Mouse (Mus musculus) heart, embryonic 16.5 days (tissue): ENCODE data around the gene Llgl2. TPM values are rescaled to one million over a fixed set of nuclear protein-coding genes. Genes with fewer than 3 reads are reported as not detected.

Source experiments
- ATAC-seq: fragments of 200-750 bp; cut with Nextera tagmentation; replicated peaks from 2 replicates; pipeline ENCODE4 v1.8.0; 2017; ENCODE audit warnings: moderate number of reproducible peaks; ENCODE audit not compliant: insufficient read depth, low FRiP score; ENCODE audit errors: extremely low read depth
- H3K27ac ChIP-seq: fragments of 300-500 bp; sonication (generic); 2 replicates; pipeline ENCODE4 v1.5.1; 2014; ENCODE audit warnings: mild to moderate bottlenecking, low read length, control low read depth, moderate library complexity
- H3K27me3 ChIP-seq: fragments of 300-500 bp; sonication (generic); 2 replicates; pipeline ENCODE4 v1.6.1; 2014; ENCODE audit warnings: low read length, mixed read lengths; ENCODE audit not compliant: control insufficient read depth, insufficient read depth
- H3K36me3 ChIP-seq: fragments of 300-500 bp; sonication (generic); 2 replicates; pipeline ENCODE4 v1.6.1; 2014; ENCODE audit not compliant: control insufficient read depth, insufficient read depth
- H3K4me1 ChIP-seq: fragments of 300-500 bp; sonication (generic); 2 replicates; pipeline ENCODE4 v1.6.1; 2014; ENCODE audit warnings: low read length, mixed read lengths; ENCODE audit not compliant: control insufficient read depth, insufficient read depth
- H3K4me2 ChIP-seq: fragments of 300-500 bp; sonication (generic); 2 replicates; pipeline ENCODE4 v1.6.1; 2014; ENCODE audit warnings: low read depth, mild to moderate bottlenecking, control low read depth, low read length
- H3K4me3 ChIP-seq: fragments of 300-500 bp; sonication (generic); 2 replicates; pipeline ENCODE4 v1.5.1; 2014; ENCODE audit warnings: mild to moderate bottlenecking, control low read depth, low read length
- H3K9ac ChIP-seq: fragments of 300-500 bp; sonication (generic); 2 replicates; pipeline ENCODE4 v1.6.1; 2014; ENCODE audit warnings: low read length, control low read depth
- H3K9me3 ChIP-seq: fragments of 300-500 bp; sonication (generic); replicated peaks from 2 replicates; pipeline ENCODE4 v1.6.1; 2016; ENCODE audit warnings: low read length; ENCODE audit not compliant: control insufficient read depth
- WGBS: fragments of 180-500 bp; shearing (Covaris S2); extraction: QIAGEN DNeasy Blood & Tissue Kit; methylation state at CpG from one replicate; pipeline ENCODE4 v1.1.7; 2014; 5-methylcytosine and 5-hydroxymethylcytosine counted together
- polyA plus RNA-seq: library from polyadenylated mRNA; unstranded; fragments of >200 nt; fragmentation: Nextera tagmentation; extraction: Ambion mirVana; gene quantifications from 2 replicates; pipeline ENCODE4 v1.2.1, GENCODE M21; 2015

The Llgl2 gene
- polyA plus RNA-seq, 1 experiment from 2014 or later: 17.7 TPM

GRCm38 (mm10) chr11:115837606-115838345 is 13.9 kb downstream of the Llgl2 start:
- Histone ChIP-seq H3K9me3 (no peaks in the 10 kb centered on the region), H3K27ac (peak overlapping the region; percentile 15; the same call in 1 of the 2 replicates), H3K27me3 (no peaks in the 10 kb centered on the region), H3K9ac (no peak overlapping the region), H3K4me3 (no peak overlapping the region), H3K36me3 (no peaks in the 10 kb centered on the region), H3K4me1 (peaks cover 61% of the 10 kb centered on the region), H3K4me2 (no peak overlapping the region)
- ATAC-seq: no peak
- WGBS: 86% methylated on average over 22 of the region's 22 CpGs

DNA sequence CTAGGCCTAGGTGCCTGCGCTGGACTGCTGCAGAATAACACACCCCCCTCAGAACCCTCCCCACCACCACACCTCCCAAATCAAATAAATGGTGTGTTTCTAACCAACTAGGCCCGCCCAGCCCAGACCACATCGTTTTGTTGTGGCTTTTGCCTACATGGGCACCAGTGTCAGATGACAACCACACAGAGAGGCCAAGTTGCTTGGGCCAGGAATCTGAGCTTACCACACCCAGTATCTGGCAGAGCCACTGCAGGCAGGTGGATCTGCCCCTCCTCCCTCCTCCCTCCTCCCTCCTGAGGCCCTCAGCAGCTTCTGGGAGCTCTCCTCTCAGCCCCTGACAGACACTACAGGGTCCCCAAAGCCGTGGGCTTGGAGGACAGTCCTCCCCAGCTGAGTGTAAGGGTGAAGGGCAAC is 15.1 kb downstream of the Llgl2 start:
- H3K27me3 ChIP-seq: no peaks in the 10 kb centered on the region
- no peaks in the 10 kb centered on the region for H3K36me3 ChIP-seq
- no peak overlapping the region for H3K4me3 ChIP-seq
- H3K4me1 ChIP-seq: peaks cover 58% of the 10 kb centered on the region
- no peak overlapping the region for H3K4me2 ChIP-seq
- H3K9ac ChIP-seq: no peak overlapping the region; the same call in 1 of the 2 replicates
- WGBS: 36% methylated on average over 4 of the region's 4 CpGs
- no peaks in the 10 kb centered on the region for H3K9me3 ChIP-seq
- no peak for ATAC-seq
- peak overlapping the region; percentile 58 for H3K27ac ChIP-seq

DNA sequence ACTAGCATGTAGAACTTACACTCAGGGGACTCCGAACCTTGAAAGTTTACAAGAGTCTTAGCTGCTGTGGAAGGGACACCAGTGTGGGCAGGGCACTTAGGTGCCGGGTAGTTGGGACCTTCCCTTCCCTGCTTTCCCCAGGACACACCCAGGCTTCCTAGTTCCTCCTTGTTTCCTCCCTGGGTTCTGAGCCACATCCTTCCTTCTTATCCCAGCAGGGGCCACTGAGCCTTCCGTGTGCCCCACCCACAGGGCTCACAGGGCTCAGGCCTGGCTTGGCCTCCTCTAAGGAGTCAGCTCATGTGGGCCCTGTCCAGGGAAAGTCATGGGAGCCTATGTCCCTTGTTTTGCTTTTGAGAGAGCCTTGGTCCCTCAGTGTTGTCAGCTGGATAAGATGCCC is 15.9 kb downstream of the Llgl2 start:
- 59% methylated on average over 3 of the region's 3 CpGs for WGBS
- Histone ChIP-seq H3K9me3 (no peaks in the 10 kb centered on the region), H3K9ac (peak overlapping the region; percentile 36; the same call in 1 of the 2 replicates), H3K4me2 (no peak overlapping the region), H3K4me1 (peaks cover 58% of the 10 kb centered on the region), H3K27me3 (no peaks in the 10 kb centered on the region), H3K36me3 (no peaks in the 10 kb centered on the region; the same call in 1 of the 2 replicates), H3K4me3 (no peak overlapping the region), H3K27ac (peak overlapping the region; percentile 58)
- no peak for ATAC-seq

- H3K27me3 ChIP-seq: no peaks in the 10 kb centered on the region
- peaks cover 58% of the 10 kb centered on the region for H3K4me1 ChIP-seq
- H3K4me3 ChIP-seq: no peak overlapping the region
- 83% methylated on average over 6 of the region's 6 CpGs for WGBS
- H3K4me2 ChIP-seq: no peak overlapping the region
- H3K36me3 ChIP-seq: peaks cover 10% of the 10 kb centered on the region
- H3K27ac ChIP-seq: peak overlapping the region; percentile 94
- no peaks in the 10 kb centered on the region; the same call in 1 of the 2 replicates for H3K9me3 ChIP-seq
- no peak overlapping the region for H3K9ac ChIP-seq
- no peak for ATAC-seq
Measured at GRCm38 (mm10) chr11:115841044-115841443, 17.2 kb downstream of the Llgl2 start.

DNA sequence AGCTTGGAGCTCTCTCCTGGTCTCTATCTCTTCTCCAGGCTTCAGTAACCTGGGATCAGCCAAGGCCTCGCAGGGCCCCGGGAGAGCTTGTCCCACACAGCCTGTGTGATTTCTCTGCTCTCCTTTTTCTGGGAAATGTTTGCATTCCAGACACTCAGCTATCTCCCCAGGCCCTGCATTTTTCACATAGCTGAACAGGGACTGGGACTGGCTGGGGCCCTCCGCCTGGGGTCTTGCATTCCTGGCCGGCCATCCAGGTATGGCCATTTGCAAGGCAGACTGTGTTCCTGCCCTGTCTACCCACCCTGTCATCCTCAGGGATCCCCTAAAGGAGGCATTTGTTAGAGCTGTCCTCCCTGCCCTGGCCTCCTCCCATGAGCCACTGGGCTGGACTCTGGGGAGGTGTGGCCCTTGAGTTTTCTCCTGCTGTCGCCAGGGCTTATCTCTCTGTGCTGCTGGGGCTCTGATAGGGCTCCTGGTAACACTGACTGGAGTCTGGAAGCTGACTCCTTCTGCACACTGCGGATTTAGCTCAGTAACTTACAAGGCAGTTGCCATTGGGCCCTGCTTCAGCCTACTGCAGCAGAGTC is 18.2 kb downstream of the Llgl2 start:
- Histone ChIP-seq H3K9ac (peak overlapping the region; percentile 35; the same call in 1 of the 2 replicates), H3K27me3 (no peaks in the 10 kb centered on the region), H3K9me3 (no peaks in the 10 kb centered on the region; the same call in 1 of the 2 replicates), H3K4me1 (peaks cover 54% of the 10 kb centered on the region), H3K4me3 (no peak overlapping the region), H3K4me2 (peak overlapping the region; percentile 27), H3K27ac (peak overlapping the region; percentile 94), H3K36me3 (peaks cover 12% of the 10 kb centered on the region)
- peak; percentile 87 for ATAC-seq
- WGBS: 10% methylated on average over 6 of the region's 6 CpGs

DNA sequence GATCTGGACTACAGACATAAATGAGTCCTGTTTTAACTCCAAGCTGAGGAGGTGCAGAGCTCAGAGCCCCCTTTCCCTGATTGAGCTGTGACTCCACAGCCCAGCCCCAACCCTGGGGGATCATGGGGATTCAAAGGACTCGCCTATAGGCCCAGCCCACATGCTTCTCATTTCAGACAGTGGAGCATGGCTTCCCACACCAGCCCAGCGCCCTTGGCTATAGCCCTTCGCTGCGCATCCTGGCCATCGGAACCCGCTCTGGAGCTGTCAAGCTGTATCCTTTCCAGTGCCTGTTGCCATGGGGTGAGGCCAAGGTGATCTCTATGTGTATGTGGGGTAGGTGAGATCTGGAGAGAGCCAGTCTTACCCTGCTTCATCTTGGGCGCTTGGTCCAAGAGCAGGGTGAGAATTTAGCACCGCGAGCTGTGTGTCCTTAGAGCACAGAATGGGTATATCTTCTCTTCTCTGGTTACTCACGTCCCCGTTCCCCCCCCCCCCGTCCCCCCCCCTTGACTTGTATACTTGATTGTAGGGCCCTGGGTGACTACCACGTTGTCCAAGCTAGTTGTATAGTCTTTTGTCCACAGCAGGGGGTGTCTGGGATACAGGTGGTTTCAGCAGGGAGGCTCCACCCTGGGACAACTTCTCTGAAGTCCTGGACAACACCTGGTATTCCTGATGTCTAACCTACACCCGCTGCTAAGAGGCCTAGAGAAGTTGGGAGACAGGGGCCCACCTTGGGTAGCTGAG is 19.5 kb downstream of the Llgl2 start:
- Histone ChIP-seq H3K9ac (peak overlapping the region; percentile 33; the same call in 1 of the 2 replicates), H3K36me3 (peaks cover 16% of the 10 kb centered on the region), H3K27me3 (no peaks in the 10 kb centered on the region), H3K4me3 (no peak overlapping the region), H3K27ac (peak overlapping the region; percentile 94), H3K9me3 (no peaks in the 10 kb centered on the region; the same call in 1 of the 2 replicates), H3K4me1 (peaks cover 46% of the 10 kb centered on the region), H3K4me2 (no peak overlapping the region)
- no peak for ATAC-seq
- WGBS: 73% methylated on average over 14 of the region's 14 CpGs

- 89% methylated on average over 5 of the region's 5 CpGs for WGBS
- no peaks in the 10 kb centered on the region; the same call in 1 of the 2 replicates for H3K9me3 ChIP-seq
- H3K4me1 ChIP-seq: peaks cover 43% of the 10 kb centered on the region
- H3K9ac ChIP-seq: no peak overlapping the region
- H3K4me3 ChIP-seq: no peak overlapping the region
- peaks cover 16% of the 10 kb centered on the region for H3K36me3 ChIP-seq
- ATAC-seq: no peak
- no peaks in the 10 kb centered on the region for H3K27me3 ChIP-seq
- H3K4me2 ChIP-seq: no peak overlapping the region
- no peak overlapping the region; the same call in none of the 2 replicates for H3K27ac ChIP-seq
Measured at GRCm38 (mm10) chr11:115843891-115844239, 20.0 kb downstream of the Llgl2 start.

DNA sequence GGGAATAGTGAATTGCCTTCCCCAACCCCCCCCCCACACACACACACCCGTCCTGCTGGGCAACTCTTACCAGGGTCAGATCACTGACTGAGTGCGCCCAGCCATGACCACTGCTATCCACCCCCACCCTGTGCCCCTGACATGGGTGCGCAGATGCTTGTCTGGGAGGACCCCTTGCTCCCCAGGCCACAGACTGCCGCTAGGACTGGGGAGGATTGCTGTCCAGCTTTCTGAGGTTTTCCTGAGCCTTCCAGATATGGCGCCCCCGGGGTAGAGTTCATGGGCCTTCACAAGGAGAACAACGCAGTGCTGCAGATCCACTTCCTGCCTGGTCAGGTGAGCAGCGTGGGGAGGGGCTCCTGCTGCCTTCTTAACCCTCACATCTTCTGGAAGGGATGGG is 20.4 kb downstream of the Llgl2 start:
- H3K36me3 ChIP-seq: peaks cover 18% of the 10 kb centered on the region
- no peak overlapping the region for H3K27ac ChIP-seq
- no peak overlapping the region for H3K9ac ChIP-seq
- H3K4me1 ChIP-seq: peaks cover 39% of the 10 kb centered on the region
- H3K4me3 ChIP-seq: no peak overlapping the region
- H3K9me3 ChIP-seq: no peaks in the 10 kb centered on the region; the same call in 1 of the 2 replicates
- H3K4me2 ChIP-seq: no peak overlapping the region
- 77% methylated on average over 8 of the region's 8 CpGs for WGBS
- H3K27me3 ChIP-seq: no peaks in the 10 kb centered on the region
- no peak for ATAC-seq
